Mouse (Mus musculus) MEL (cell line): ENCODE data around the gene D5Ertd579e.

ENCODE experiments used
- CHD1 ChIP-seq: IDR thresholded peaks from 2 replicates; pipeline ENCODE4 v1.6.1; 2012; ENCODE audit warnings: low read depth, mild to moderate bottlenecking, inconsistent platforms, low read length, improper control_type of control experiment
- CTCF ChIP-seq, 3 experiments: IDR thresholded peaks in 2 of 3; conservative IDR thresholded peaks in 1 of 3; 2 replicates each; pipeline ENCODE4 v1.5.1; 2011 to 2012; ENCODE audit warnings: low read length in 3 of 3, low read depth in 2 of 3, mild to moderate bottlenecking in 2 of 3, improper control_type of control experiment in 1 of 3, inconsistent platforms in 1 of 3, mixed read lengths in 1 of 3, moderate library complexity in 1 of 3; ENCODE audit not compliant: control insufficient read depth in 1 of 3, insufficient read depth in 1 of 3, poor library complexity in 1 of 3, severe bottlenecking in 1 of 3
- EP300 ChIP-seq, 2 experiments: IDR thresholded peaks; 2 replicates each; pipeline ENCODE4 v1.6.1; 2011; ENCODE audit warnings: improper control_type of control experiment in 2 of 2, low read length in 2 of 2, low read depth in 1 of 2, mild to moderate bottlenecking in 1 of 2
- JUND ChIP-seq: IDR thresholded peaks from 2 replicates; pipeline ENCODE4 v1.6.1; 2011; ENCODE audit warnings: low read depth, mild to moderate bottlenecking, improper control_type of control experiment, low read length
- MAX ChIP-seq: IDR thresholded peaks from 2 replicates; pipeline ENCODE4 v1.6.1; 2011; ENCODE audit warnings: low read length, improper control_type of control experiment
- MXI1 ChIP-seq: IDR thresholded peaks from 2 replicates; pipeline ENCODE4 v1.6.1; 2011; ENCODE audit warnings: mild to moderate bottlenecking, low read depth, low read length, improper control_type of control experiment
- POLR2A ChIP-seq, 2 experiments: IDR thresholded peaks; 2 replicates each; pipeline ENCODE4 v1.6.1; 2011 to 2012; ENCODE audit warnings: low read length in 2 of 2, mild to moderate bottlenecking in 2 of 2, control low read depth in 1 of 2, improper control_type of control experiment in 1 of 2, low read depth in 1 of 2, moderate library complexity in 1 of 2; ENCODE audit not compliant: control insufficient read depth in 1 of 2, insufficient read depth in 1 of 2, poor library complexity in 1 of 2
- TAL1 ChIP-seq: IDR thresholded peaks from 2 replicates; pipeline ENCODE4 v1.6.1; 2012; ENCODE audit warnings: mild to moderate bottlenecking, inconsistent platforms, low read length, moderate library complexity, mixed read lengths
- TCF12 ChIP-seq: IDR thresholded peaks from 2 replicates; pipeline ENCODE4 v1.6.1; 2014; ENCODE audit warnings: low read depth, mild to moderate bottlenecking, inconsistent platforms, low read length, improper control_type of control experiment, moderate library complexity
- UBTF ChIP-seq: IDR thresholded peaks from 2 replicates; pipeline ENCODE4 v1.6.1; 2012; ENCODE audit warnings: low read depth, mild to moderate bottlenecking, inconsistent platforms, low read length, improper control_type of control experiment, moderate library complexity, borderline replicate concordance; ENCODE audit not compliant: insufficient read depth
- ZC3H11A ChIP-seq: IDR thresholded peaks from 2 replicates; pipeline ENCODE4 v1.6.1; 2012; ENCODE audit warnings: low read depth, mild to moderate bottlenecking, inconsistent platforms, low read length, improper control_type of control experiment

- TF ChIP-seq MAX (no peak), JUND (no peak), MXI1 (no peak), CTCF (IDR thresholded peaks at IDR 0.05 in 2 of 3, conservative IDR thresholded peaks at IDR 0.05 in 1 of 3; ENCODE audit: control insufficient read depth in 1 of 3, insufficient read depth in 1 of 3, low read depth in 2 of 3, low read length in 3 of 3, poor library complexity in 1 of 3, severe bottlenecking in 1 of 3) (no peak), UBTF (no peak), POLR2A (IDR thresholded peaks at IDR 0.05; ENCODE audit: control insufficient read depth in 1 of 2, insufficient read depth in 1 of 2, low read depth in 1 of 2, low read length in 2 of 2, poor library complexity in 1 of 2) (no peak), TAL1 (no peak), EP300 (IDR thresholded peaks at IDR 0.05; ENCODE audit: low read depth in 1 of 2, low read length in 2 of 2) (no peak), TCF12 (no peak), ZC3H11A (no peak), CHD1 (no peak)
Observed at GRCm38 (mm10) chr5:36556289-36556688, 139.5 kb downstream of the D5Ertd579e start.
